Mouse (Mus musculus): Measurements from ENCODE around the gene Grk5. TPM values are rescaled to one million over a fixed set of nuclear protein-coding genes. Genes with fewer than 3 reads are reported as not detected.
"Not testable (repeated sequence)": the region's sequence is repeated elsewhere in the genome, so short reads cannot be mapped to it uniquely, and the experiment has no call there.

Gene Grk5
- 1 to 10 TPM; 3.9 to 5.4 TPM for total RNA-seq (2021)
- long read RNA-seq, experiment 1, full-length matches to known transcripts, result 1 of 1 reads
- long read RNA-seq, experiment 1, partial matches to known transcripts, result 0 of 1 reads
- long read RNA-seq, experiment 1, other reads (novel, unspliced or antisense), result 0 of 1 reads
- long read RNA-seq, experiment 2, result 0 reads

DNA sequence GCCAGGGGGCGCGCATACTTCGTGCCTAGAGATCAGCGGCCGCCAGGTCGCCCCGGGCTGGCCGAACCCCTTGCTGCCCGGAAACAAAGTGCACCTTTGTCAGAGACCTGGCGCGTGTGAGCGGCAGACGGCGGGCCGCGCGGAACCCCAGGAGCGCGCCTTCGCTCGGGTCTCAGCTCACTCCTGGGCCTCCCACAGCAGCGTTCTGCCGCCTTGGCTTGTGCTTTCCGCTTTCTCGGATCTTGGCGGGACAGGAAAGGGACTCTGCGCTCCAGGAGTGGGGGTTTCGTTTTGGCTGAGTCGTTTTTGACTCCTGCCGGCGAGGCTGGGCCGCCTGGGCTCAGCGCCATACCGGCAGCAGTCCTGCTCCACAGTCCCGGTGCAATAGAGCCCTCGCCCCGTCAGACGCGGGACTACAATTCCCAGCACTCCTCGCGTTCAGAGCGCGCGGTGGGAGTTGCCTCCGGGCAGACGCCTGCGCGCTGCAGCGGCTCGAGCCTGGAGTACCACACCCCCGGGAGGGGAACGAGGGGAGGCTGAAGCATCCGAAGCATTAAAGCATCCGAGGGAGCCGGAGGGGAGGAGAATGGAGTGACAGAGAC, at the start of gene Grk5:
Gene Grk5 (plus strand): TSS at position 36 of the 602 bp plus-strand sequence.
- intact Hi-C loops (cut with DNase I), result loop anchor here (1.0 to 5.0 kb wide), 5 partner anchors 16 to 194 kb away; partner anchors contain the start of gene Prdx3
- peak within 1 kb of the TSS; percentile 96 for H3K27ac ChIP-seq
- no peak for TF ChIP-seq CTCF (IDR thresholded peaks at IDR 0.05)

DNA sequence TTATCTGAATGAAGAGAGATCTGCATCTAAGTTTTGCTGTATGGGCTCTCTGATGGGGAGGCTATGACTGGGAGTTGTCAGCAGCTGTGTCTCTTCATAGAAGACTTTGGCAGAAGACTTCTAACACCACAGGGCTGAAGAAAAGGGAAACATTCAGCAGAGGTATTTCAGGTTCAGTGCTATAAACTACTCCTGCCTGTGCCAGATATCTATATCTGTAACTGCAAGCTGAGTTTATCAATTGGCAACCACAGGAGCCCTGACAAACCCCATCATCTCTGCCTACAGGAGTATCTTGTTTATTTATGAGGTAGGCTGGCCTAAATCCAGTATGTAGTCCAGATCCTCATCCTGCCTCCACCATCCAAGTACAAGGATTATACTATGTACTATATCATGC, 46.2 kb upstream of the Grk5 start:
- TF ChIP-seq CTCF (IDR thresholded peaks at IDR 0.05), result no peak
- intact Hi-C loops (cut with DNase I), result no loop called here

More for the DNA sequence above, at the start of gene Grk5:
- peak; percentile 97 for DNase-seq
- peak within 1 kb of the TSS; percentile 99 for H3K4me3 ChIP-seq

DNA sequence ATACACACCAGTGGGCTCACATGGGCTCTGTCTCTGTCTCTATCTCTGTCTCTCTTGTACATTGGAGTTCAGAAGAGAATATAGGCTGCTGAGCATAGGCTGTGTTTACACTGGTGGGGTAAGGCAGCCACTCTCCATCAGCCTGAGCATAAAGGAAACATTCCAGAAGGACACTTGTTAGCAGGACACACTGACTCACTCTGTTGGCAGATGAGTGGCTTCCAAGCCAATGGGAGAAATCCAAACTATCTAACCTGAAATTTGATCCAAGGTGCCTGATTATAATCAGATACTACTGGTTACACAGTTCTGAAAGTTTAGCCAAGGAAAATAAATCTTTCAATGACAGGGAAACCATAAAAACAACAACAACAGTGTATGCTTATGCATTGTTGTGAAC, 43.8 kb upstream of the Grk5 start:
- no peak for DNase-seq
- no peak overlapping the region for H3K4me3 ChIP-seq
- no peak overlapping the region for H3K27ac ChIP-seq
- no peak for TF ChIP-seq CTCF (IDR thresholded peaks at IDR 0.05)
- intact Hi-C loops (cut with DNase I), result no loop called here

More for the DNA sequence above, 46.2 kb upstream of the Grk5 start:
- no peak overlapping the region for H3K27ac ChIP-seq
- no peak overlapping the region for H3K4me3 ChIP-seq
- no peak for DNase-seq

DNA sequence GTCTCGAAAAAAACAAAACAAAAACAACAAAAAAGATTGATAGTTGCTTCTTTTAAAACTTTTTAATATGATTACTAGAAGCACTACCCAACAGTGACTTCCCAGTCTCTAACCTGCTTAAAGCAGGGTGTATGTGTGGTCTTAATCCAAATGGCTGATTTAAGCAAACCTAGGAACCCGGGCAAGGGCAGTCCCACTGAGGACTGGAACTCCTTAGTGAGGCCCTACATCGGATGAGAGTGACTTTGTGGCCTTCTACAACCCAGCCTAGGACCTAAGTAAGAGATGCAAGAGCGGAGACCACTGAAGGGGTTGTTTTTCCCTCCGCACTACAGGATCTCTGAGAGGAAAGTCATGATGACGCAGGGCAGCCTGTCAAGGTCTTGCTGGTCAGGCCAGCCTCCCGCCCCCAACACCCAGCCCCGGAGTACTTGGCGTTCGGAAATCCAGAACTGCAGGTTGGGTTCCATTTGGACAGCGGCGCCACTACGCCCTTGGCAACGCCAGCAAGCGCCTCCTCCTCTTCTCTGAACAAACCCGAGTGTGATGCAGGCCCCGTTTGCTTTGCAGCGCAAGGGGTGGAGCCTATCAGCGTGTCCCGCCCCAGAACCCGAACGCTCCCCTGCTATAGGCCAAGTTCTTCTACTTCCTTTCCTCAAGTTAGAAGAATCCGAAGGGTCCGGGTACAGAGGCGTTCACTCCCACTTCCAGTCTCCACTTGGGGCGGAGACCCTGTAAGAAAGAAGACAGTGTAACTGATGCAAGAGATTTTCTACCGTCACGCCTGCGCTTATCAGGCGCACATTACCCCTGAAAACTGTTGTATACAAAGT, 28.5 kb upstream of the Grk5 start, which contains the start of gene Sfxn4:
Gene Sfxn4 (minus strand): TSS at position 612 of the 833 bp plus-strand sequence.
- TF ChIP-seq CTCF (IDR thresholded peaks at IDR 0.05), result no peak
- peak; percentile 94 for DNase-seq
- peak within 1 kb of the TSS; percentile 74 for H3K4me3 ChIP-seq
- intact Hi-C loops (cut with DNase I), result loop anchor here (10.0 kb wide), 1 partner anchor 96 kb away; no protein-coding TSS in a partner anchor
- peak within 1 kb of the TSS; percentile 93 for H3K27ac ChIP-seq

DNA sequence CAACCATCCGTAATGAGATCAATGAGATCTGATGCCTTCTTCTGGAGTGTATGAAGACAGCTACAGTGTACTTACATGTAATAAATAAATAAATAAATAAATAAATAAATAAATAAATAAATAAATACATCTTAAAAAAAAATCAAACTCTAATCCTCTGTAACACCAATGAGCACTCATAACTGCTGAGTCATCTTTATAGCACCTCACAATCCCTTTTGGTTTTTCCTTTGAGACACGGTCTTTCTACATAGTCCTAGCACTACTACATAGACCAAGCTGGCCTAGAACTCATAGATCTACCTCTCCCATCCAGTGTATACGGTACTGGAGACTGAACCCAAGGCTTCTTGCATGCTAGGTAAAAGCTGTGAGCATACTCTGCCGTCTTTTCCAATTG, 23.4 kb upstream of the Grk5 start:
- not testable (repeated sequence) for H3K27ac ChIP-seq, H3K4me3 ChIP-seq, DNase-seq
- intact Hi-C loops (cut with DNase I), result loop anchor here (10.0 kb wide), 1 partner anchor 101 kb away; no protein-coding TSS in a partner anchor

DNA sequence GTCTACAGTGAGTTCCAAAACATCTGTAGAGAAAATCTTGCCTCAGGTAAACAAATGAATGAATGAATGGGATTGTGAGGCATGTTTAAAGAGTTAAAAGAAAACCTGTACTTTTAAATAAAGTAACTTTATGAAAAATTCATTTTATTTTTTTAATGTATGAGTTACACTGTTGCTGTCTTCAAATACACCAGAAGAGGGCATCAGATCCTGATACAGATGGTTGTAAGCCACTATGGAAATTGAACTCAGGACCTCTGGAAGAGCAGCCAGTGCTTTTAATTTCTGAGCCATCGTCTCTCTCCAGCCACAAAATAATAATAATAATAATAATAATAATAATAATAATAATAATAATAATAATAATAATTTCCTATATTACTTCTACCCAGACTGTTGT, 19.1 kb upstream of the Grk5 start:
- intact Hi-C loops (cut with DNase I), result no loop called here
- H3K4me3 ChIP-seq, result no peak overlapping the region
- DNase-seq, result no peak
- H3K27ac ChIP-seq, result no peak overlapping the region
- peak; percentile 44 for TF ChIP-seq CTCF (IDR thresholded peaks at IDR 0.05)

DNA sequence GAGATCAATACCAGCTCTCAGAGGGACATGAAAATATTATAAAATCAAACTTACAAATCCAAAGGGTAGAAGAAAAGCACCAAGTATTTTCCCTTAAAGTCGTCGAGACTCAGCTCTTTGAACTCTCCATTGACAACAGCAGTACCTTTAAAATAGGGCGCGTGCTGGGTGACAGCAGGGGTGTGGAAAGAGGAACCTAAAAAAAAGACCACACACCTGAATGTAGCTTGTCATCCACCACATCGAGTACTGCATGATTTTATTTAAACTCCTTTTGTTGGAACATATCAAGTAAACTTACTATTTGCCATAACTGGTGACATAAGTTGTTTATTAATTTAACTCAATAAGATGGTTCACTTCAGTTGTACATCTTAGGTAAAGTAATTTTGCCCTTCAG, 18.2 kb upstream of the Grk5 start:
- intact Hi-C loops (cut with DNase I), result no loop called here
- Histone ChIP-seq H3K4me3 (no peak overlapping the region), H3K27ac (no peak overlapping the region)
- DNase-seq, result no peak
- TF ChIP-seq CTCF (IDR thresholded peaks at IDR 0.05), result no peak

DNA sequence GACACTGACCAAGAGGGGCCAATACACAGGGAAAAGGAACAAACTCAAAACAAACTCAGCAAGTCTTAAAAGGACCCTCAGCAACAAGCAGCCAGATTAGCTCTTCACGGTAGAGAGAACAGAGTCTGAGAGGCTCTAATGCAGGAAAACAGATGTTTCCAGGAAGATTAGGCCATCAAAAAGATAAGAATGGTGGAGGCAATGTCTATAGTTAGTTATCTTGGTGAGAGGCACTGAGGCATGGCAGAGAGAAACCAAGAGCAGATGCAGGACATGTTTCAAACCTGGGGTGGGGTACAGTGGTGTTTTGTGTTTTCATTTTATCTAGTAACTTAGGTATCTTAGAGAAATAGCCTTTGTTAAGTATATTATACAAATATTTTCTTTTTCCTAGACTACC, 17.3 kb upstream of the Grk5 start:
- Histone ChIP-seq H3K27ac (no peak overlapping the region), H3K4me3 (no peak overlapping the region)
- intact Hi-C loops (cut with DNase I), result no loop called here
- no peak for DNase-seq
- TF ChIP-seq CTCF (IDR thresholded peaks at IDR 0.05), result no peak

DNA sequence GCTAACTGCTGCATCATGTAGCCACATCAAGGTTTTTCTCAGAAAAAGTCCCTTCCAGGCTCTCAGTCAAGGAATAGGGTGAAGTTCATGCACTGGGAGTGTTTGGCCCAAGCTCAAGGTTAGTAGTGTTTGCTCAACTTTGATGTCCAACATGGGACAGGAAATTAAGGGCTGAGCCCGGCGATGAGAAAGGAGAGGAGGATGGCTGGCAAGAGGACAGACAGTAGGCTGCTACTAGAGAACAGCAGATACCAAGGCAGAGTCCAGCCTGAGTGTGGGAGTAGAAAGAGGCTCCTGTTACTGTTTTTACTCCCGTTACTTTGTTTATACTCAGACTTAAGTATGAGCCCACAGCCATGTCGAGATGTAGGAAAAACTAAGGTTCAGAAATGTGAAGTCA, 16.0 kb upstream of the Grk5 start:
- Histone ChIP-seq H3K27ac (peak overlapping the region; percentile 98), H3K4me3 (peak overlapping the region; percentile 94)
- TF ChIP-seq CTCF (IDR thresholded peaks at IDR 0.05), result no peak
- intact Hi-C loops (cut with DNase I), result no loop called here
- peak; percentile 29 for DNase-seq

DNA sequence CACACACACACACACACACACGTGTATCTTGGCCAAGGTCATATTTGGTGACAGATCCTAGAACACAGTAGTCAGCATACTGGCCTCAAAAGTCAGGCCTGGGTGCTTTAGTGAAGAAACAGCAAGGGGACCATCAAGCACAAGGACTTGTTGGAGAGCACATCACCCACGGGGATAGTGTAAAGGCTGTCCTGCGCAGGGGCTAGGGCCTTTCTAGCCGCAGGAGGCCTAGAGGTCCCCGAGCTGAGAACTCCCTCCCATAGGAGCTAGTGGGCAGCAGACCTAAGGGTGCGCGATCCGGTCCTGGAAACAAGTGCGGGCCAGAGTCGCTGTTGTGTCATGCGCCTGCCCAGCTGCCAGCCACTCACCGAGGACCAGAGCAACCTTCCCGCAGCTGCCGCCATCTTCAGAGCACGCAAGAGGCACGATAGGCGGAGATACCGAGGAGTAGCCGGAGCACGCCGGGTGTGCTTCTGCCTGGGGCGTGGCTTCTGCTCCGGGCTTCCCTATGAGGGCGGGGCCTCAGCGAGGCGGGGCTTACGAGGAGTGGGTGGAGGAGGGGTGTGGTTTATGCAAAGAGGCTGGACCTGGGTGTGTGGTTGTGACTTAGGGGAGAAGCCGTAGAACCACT, 15.4 kb upstream of the Grk5 start, which contains the start of gene Prdx3:
Gene Prdx3 (minus strand): TSS at position 493 of the 631 bp plus-strand sequence.
- H3K4me3 ChIP-seq, result peak within 1 kb of the TSS; percentile 94
- peak within 1 kb of the TSS; percentile 98 for H3K27ac ChIP-seq
- peak; percentile 26; the same call in 1 of the 2 replicates for TF ChIP-seq CTCF (IDR thresholded peaks at IDR 0.05)

DNA sequence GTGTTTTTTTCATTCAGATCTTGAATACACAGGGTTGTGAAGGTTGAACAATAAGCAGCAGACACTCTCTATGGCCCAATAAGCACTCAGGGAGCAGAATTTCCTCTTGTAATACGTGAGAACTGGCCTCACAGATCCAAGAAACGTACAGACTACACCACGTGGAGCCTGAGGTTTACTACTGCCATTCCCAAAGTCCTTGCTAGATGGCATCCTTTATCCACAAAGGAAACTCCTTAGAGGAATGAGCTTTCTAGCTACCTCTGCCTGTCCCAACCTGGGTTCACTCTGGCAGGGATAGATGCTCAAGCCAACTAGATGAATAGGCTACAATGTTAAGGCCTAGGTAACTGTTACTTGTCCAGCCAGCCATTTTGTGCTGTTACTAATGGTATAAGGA, 6.4 kb upstream of the Grk5 start:
- peak; percentile 67 for TF ChIP-seq CTCF (IDR thresholded peaks at IDR 0.05)
- no peak for DNase-seq
- no peak overlapping the region for H3K4me3 ChIP-seq
- intact Hi-C loops (cut with DNase I), result no loop called here
- H3K27ac ChIP-seq, result no peak overlapping the region

More for the DNA sequence above, 15.4 kb upstream of the Grk5 start, which contains the start of gene Prdx3:
- DNase-seq, result peak; percentile 98
- intact Hi-C loops (cut with DNase I), result loop anchor here (1.0 kb wide), 1 partner anchor 15 kb away; the partner anchor contains the start of gene Grk5

DNA sequence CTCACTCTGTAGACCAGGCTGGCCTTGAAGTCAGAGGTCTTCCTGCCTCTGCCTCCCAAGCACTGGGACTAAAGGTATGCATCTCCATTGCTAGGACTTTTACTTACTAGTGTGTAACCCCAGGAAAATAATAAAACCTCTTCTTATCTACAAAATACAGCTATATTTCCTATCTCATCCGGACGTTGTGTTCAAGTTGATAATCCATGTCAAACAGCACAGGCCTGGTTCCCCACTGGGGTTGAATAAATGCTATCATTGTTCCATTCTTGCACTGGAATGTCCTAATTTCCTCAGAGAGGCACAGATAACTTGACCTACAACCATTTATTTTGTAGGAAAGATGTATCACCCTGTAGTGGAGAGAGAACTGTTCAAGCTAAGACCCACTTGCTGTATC, 1.9 kb upstream of the Grk5 start:
- intact Hi-C loops (cut with DNase I), result loop anchor here (5.0 kb wide), 1 partner anchor 60 kb away; no protein-coding TSS in a partner anchor
- TF ChIP-seq CTCF (IDR thresholded peaks at IDR 0.05), result no peak
- Histone ChIP-seq H3K4me3 (no peak overlapping the region), H3K27ac (peak overlapping the region; percentile 96)
- no peak for DNase-seq
